Mouse (Mus musculus): Measurements from ENCODE around the gene Dnaaf1. TPM values are rescaled to one million over a fixed set of nuclear protein-coding genes. Genes with fewer than 3 reads are reported as not detected.

Dnaaf1 gene
- total and polyA plus RNA-seq, 2 experiments from 2014 or later: 0.48 TPM; not detected in 1

GRCm38 (mm10) chr8:119625788-119626187 lies 50.8 kb downstream of the Dnaaf1 start:
- Histone ChIP-seq H3K27ac (no peak overlapping the region), H3K9me3 (ENCODE audit: low read length) (no peaks in the 10 kb centered on the region), H3K4me3 (ENCODE audit: low read length) (no peak overlapping the region), H3K36me3 (ENCODE audit: insufficient read depth, low read length) (no peaks in the 10 kb centered on the region), H3K27me3 (ENCODE audit: insufficient read depth, low read length) (no peaks in the 10 kb centered on the region), H3K4me1 (ENCODE audit: insufficient read depth, low read length) (no peaks in the 10 kb centered on the region), H3K9ac (replicated peaks; ENCODE audit: low read length) (no peak overlapping the region), H3K4me2 (ENCODE audit: low read depth, low read length) (no peak overlapping the region)
- DNase-seq (ENCODE audit: low spot score): no peak
- WGBS: 77% methylated on average over 22 of the region's 22 CpGs
- TF ChIP-seq CTCF (IDR thresholded peaks at IDR 0.05; ENCODE audit: low read depth): no peak
- no peak for ATAC-seq

- Histone ChIP-seq H3K9ac (replicated peaks; ENCODE audit: low read length) (no peak overlapping the region), H3K4me3 (ENCODE audit: low read length) (no peak overlapping the region), H3K4me1 (ENCODE audit: insufficient read depth, low read length) (no peaks in the 10 kb centered on the region), H3K27me3 (ENCODE audit: insufficient read depth, low read length) (no peaks in the 10 kb centered on the region), H3K27ac (no peak overlapping the region), H3K9me3 (ENCODE audit: low read length) (no peaks in the 10 kb centered on the region), H3K4me2 (ENCODE audit: low read depth, low read length) (no peak overlapping the region), H3K36me3 (ENCODE audit: insufficient read depth, low read length) (no peaks in the 10 kb centered on the region)
- WGBS: 79% methylated on average over 7 of the region's 7 CpGs
- no peak for DNase-seq (ENCODE audit: low spot score)
- no peak for TF ChIP-seq CTCF (IDR thresholded peaks at IDR 0.05; ENCODE audit: low read depth)
- ATAC-seq: no peak
Observed at GRCm38 (mm10) chr8:119627199-119627598, 52.2 kb downstream of the Dnaaf1 start.

- no peak for TF ChIP-seq CTCF (IDR thresholded peaks at IDR 0.05; ENCODE audit: low read depth)
- Histone ChIP-seq H3K4me3 (ENCODE audit: low read length) (no peak overlapping the region), H3K27ac (no peak overlapping the region), H3K4me1 (ENCODE audit: insufficient read depth, low read length) (no peaks in the 10 kb centered on the region), H3K36me3 (ENCODE audit: insufficient read depth, low read length) (no peaks in the 10 kb centered on the region), H3K4me2 (ENCODE audit: low read depth, low read length) (no peak overlapping the region), H3K9me3 (ENCODE audit: low read length) (no peaks in the 10 kb centered on the region), H3K27me3 (ENCODE audit: insufficient read depth, low read length) (no peaks in the 10 kb centered on the region), H3K9ac (replicated peaks; ENCODE audit: low read length) (no peak overlapping the region)
- DNase-seq (ENCODE audit: low spot score) (no peak), ATAC-seq (no peak)
- 45% methylated on average over 10 of the region's 10 CpGs for WGBS
Observed at GRCm38 (mm10) chr8:119627613-119628359, 52.8 kb downstream of the Dnaaf1 start.

GRCm38 (mm10) chr8:119630841-119631240 lies 55.8 kb downstream of the Dnaaf1 start:
- Histone ChIP-seq H3K27me3 (ENCODE audit: insufficient read depth, low read length) (no peaks in the 10 kb centered on the region), H3K4me2 (ENCODE audit: low read depth, low read length) (no peak overlapping the region), H3K36me3 (ENCODE audit: insufficient read depth, low read length) (no peaks in the 10 kb centered on the region), H3K9ac (replicated peaks; ENCODE audit: low read length) (no peak overlapping the region), H3K4me3 (ENCODE audit: low read length) (no peak overlapping the region), H3K9me3 (ENCODE audit: low read length) (no peaks in the 10 kb centered on the region), H3K27ac (no peak overlapping the region), H3K4me1 (ENCODE audit: insufficient read depth, low read length) (0 out of 2 replicates have a peak, but pooled peaks cover 4% of the 10 kb centered on the region)
- ATAC-seq (no peak), DNase-seq (ENCODE audit: low spot score) (peak; percentile 27)
- no peak for TF ChIP-seq CTCF (IDR thresholded peaks at IDR 0.05; ENCODE audit: low read depth)
- WGBS: 27% methylated on average over 3 of the region's 3 CpGs

GRCm38 (mm10) chr8:119632246-119632645 lies 57.2 kb downstream of the Dnaaf1 start:
- no peak overlapping the region for H3K9ac ChIP-seq (replicated peaks; ENCODE audit: low read length)
- no peak overlapping the region for H3K4me3 ChIP-seq (ENCODE audit: low read length)
- no peak overlapping the region for H3K27ac ChIP-seq
- 91% methylated on average over 9 of the region's 9 CpGs for WGBS
- TF ChIP-seq CTCF (IDR thresholded peaks at IDR 0.05; ENCODE audit: low read depth): no peak
- ATAC-seq: no peak
- no peak for DNase-seq (ENCODE audit: low spot score)
- H3K4me1 ChIP-seq (ENCODE audit: insufficient read depth, low read length): 0 out of 2 replicates have a peak, but pooled peaks cover 4% of the 10 kb centered on the region
- no peaks in the 10 kb centered on the region for H3K27me3 ChIP-seq (ENCODE audit: insufficient read depth, low read length)
- no peaks in the 10 kb centered on the region for H3K36me3 ChIP-seq (ENCODE audit: insufficient read depth, low read length)
- no peaks in the 10 kb centered on the region for H3K9me3 ChIP-seq (ENCODE audit: low read length)
- H3K4me2 ChIP-seq (ENCODE audit: low read depth, low read length): no peak overlapping the region

GRCm38 (mm10) chr8:119632909-119633308 lies 57.9 kb downstream of the Dnaaf1 start:
- ATAC-seq (no peak), DNase-seq (ENCODE audit: low spot score) (no peak)
- no peak overlapping the region for H3K27ac ChIP-seq
- H3K9me3 ChIP-seq (ENCODE audit: low read length): no peaks in the 10 kb centered on the region
- H3K4me2 ChIP-seq (ENCODE audit: low read depth, low read length): no peak overlapping the region
- H3K36me3 ChIP-seq (ENCODE audit: insufficient read depth, low read length): no peaks in the 10 kb centered on the region
- 0 out of 2 replicates have a peak, but pooled peaks cover 4% of the 10 kb centered on the region for H3K4me1 ChIP-seq (ENCODE audit: insufficient read depth, low read length)
- no peak overlapping the region for H3K9ac ChIP-seq (replicated peaks; ENCODE audit: low read length)
- H3K27me3 ChIP-seq (ENCODE audit: insufficient read depth, low read length): no peaks in the 10 kb centered on the region
- WGBS: 52% methylated on average over 29 of the region's 29 CpGs
- no peak overlapping the region for H3K4me3 ChIP-seq (ENCODE audit: low read length)
- TF ChIP-seq CTCF (IDR thresholded peaks at IDR 0.05; ENCODE audit: low read depth): no peak
